Mouse (Mus musculus): ENCODE results near the gene Creb5.

DNA sequence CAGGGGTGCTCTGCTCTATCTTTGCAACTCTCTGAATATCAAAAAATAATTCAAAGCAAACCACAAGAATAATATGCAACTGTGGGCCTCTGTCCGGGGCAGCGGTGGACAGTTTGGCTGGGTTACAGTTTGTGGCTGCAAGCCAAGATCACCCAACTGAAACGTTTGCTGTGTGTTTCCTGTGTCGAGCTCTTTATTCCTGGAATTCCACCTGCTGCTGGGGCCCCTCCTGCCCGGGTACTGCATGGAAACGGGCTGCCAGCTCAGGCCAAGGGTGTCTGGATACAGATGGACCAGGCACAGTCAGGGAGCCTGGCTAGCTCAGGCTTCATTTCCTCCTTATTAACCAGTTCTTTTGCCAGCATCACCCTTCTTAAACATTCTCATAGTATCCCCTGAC, 269.0 kb downstream of the Creb5 start:
- TF ChIP-seq CTCF (IDR thresholded peaks at IDR 0.05; ENCODE audit: low read depth, low read length) (no peak), POLR2A (IDR thresholded peaks at IDR 0.05; ENCODE audit: insufficient read depth, low read length) (no peak)

Measured in ES-Bruce4 (cell line).